Mouse (Mus musculus) cerebral cortex, adult 2 months (tissue): ENCODE measurements around the gene Atp5e.

Experiments used
- WGBS: fragments of 180-500 bp; shearing (Covaris S2); methylation state at CpG from one replicate; pipeline ENCODE4 v1.1.7; 2018; 5-methylcytosine and 5-hydroxymethylcytosine counted together

The Atp5e gene

GRCm38 (mm10) chr2:174463789-174464523, at the start of gene Atp5e:
Gene Atp5e (minus strand): TSS chr2:174464105.
- WGBS, result 2% methylated on average over 48 of the region's 48 CpGs

- WGBS, result 95% methylated on average over 8 of the region's 8 CpGs
These were observed 45.9 kb upstream of the Atp5e start for GRCm38 (mm10) chr2:174509825-174510224.

GRCm38 (mm10) chr2:174507998-174508397, 44.1 kb upstream of the Atp5e start:
- WGBS, result 82% methylated on average over 4 of the region's 4 CpGs

GRCm38 (mm10) chr2:174502831-174503460, 39.0 kb upstream of the Atp5e start:
- WGBS, result 78% methylated on average over 25 of the region's 25 CpGs

GRCm38 (mm10) chr2:174502321-174502720, 38.4 kb upstream of the Atp5e start:
- WGBS, result 45% methylated on average over 5 of the region's 5 CpGs

GRCm38 (mm10) chr2:174501517-174501916, 37.6 kb upstream of the Atp5e start:
- 92% methylated on average over 8 of the region's 8 CpGs for WGBS

- 79% methylated on average over 14 of the region's 14 CpGs for WGBS
These were observed 37.1 kb upstream of the Atp5e start for GRCm38 (mm10) chr2:174500814-174501503.

- 54% methylated on average over 2 of the region's 2 CpGs for WGBS
These were observed 29.0 kb upstream of the Atp5e start for GRCm38 (mm10) chr2:174492858-174493257.

GRCm38 (mm10) chr2:174487005-174487404, 23.1 kb upstream of the Atp5e start:
- 91% methylated on average over 5 of the region's 5 CpGs for WGBS

- 66% methylated on average over 5 of the region's 5 CpGs for WGBS
These were observed 14.8 kb upstream of the Atp5e start for GRCm38 (mm10) chr2:174478746-174479145.

GRCm38 (mm10) chr2:174477543-174478319, 13.8 kb upstream of the Atp5e start:
- 86% methylated on average over 3 of the region's 3 CpGs for WGBS

GRCm38 (mm10) chr2:174473550-174473927, 9.6 kb upstream of the Atp5e start:
- 64% methylated on average over 5 of the region's 5 CpGs for WGBS

- under 1% methylated on average over 53 of the region's 53 CpGs for whole genome bisulfite sequencing
These were observed 9.1 kb upstream of the Atp5e start, which contains the start of gene Prelid3b for GRCm38 (mm10) chr2:174472818-174473549. Gene Prelid3b (minus strand): TSS chr2:174473081.

- WGBS, result 7% methylated on average over 30 of the region's 30 CpGs
These were observed 8.5 kb upstream of the Atp5e start for GRCm38 (mm10) chr2:174472407-174472806.

- WGBS, result 93% methylated on average over 7 of the region's 7 CpGs
These were observed 7.0 kb upstream of the Atp5e start for GRCm38 (mm10) chr2:174470786-174471405.

GRCm38 (mm10) chr2:174470333-174470732, 6.4 kb upstream of the Atp5e start:
- WGBS, result 85% methylated on average over 4 of the region's 4 CpGs

- WGBS, result 35% methylated on average over 10 of the region's 10 CpGs
These were observed 535 bp downstream of the Atp5e start for GRCm38 (mm10) chr2:174463370-174463769.

- WGBS, result 49% methylated on average over 2 of the region's 2 CpGs
These were observed 4.5 kb downstream of the Atp5e start for GRCm38 (mm10) chr2:174459365-174459764.

GRCm38 (mm10) chr2:174453681-174454080, 10.2 kb downstream of the Atp5e start:
- WGBS, result 79% methylated on average over 7 of the region's 7 CpGs

- WGBS, result 76% methylated on average over 4 of the region's 4 CpGs
These were observed 13.6 kb downstream of the Atp5e start, which contains the start of gene Tubb1 for GRCm38 (mm10) chr2:174450353-174450752. Gene Tubb1 (plus strand): TSS chr2:174450695.

- 83% methylated on average over 4 of the region's 4 CpGs for WGBS
These were observed 15.5 kb downstream of the Atp5e start for GRCm38 (mm10) chr2:174448405-174448804.
